Mouse (Mus musculus) stomach, postnatal 0 days (tissue): ENCODE results near the gene 1700123K08Rik. TPM values are rescaled to one million over a fixed set of nuclear protein-coding genes. Genes with fewer than 3 reads are reported as not detected.
A peak's percentile ranks its signal among the peaks of the same experiment; 100 is the strongest.
"Not testable (repeated sequence)": the region's sequence is repeated elsewhere in the genome, so short reads cannot be mapped to it uniquely, and the experiment has no call there.

Experiments
- ATAC-seq: fragments of 200-750 bp; cut with Nextera tagmentation; 2 replicates; pipeline ENCODE4 v1.8.0; 2017; ENCODE audit not compliant: low FRiP score, low TSS enrichment
- DNase-seq: peaks from one replicate; pipeline ENCODE4 v3.0.0-alpha.2; 2016; ENCODE audit warnings: low spot score
- H3K27ac ChIP-seq: fragments of 300-500 bp; sonication (generic); replicated peaks from 2 replicates; pipeline ENCODE4 v1.5.1; 2014; ENCODE audit warnings: mild to moderate bottlenecking, control low read depth
- H3K27me3 ChIP-seq: fragments of 300-500 bp; sonication (generic); 2 replicates; pipeline ENCODE4 v1.6.1; 2014; ENCODE audit warnings: low read length; ENCODE audit not compliant: control insufficient read depth, insufficient read depth
- H3K36me3 ChIP-seq: fragments of 300-500 bp; sonication (generic); 2 replicates; pipeline ENCODE4 v1.6.1; 2014; ENCODE audit warnings: low read length, mixed read lengths; ENCODE audit not compliant: control insufficient read depth, insufficient read depth
- H3K4me1 ChIP-seq: fragments of 300-500 bp; sonication (generic); replicated peaks from 2 replicates; pipeline ENCODE4 v1.6.1; 2014; ENCODE audit warnings: antibody characterized with exemption; ENCODE audit not compliant: control insufficient read depth, insufficient read depth
- H3K4me2 ChIP-seq: fragments of 300-500 bp; sonication (generic); replicated peaks from 2 replicates; pipeline ENCODE4 v1.6.1; 2014; ENCODE audit warnings: low read depth, mild to moderate bottlenecking, control low read depth, moderate library complexity
- H3K4me3 ChIP-seq: fragments of 300-500 bp; sonication (generic); 2 replicates; pipeline ENCODE4 v1.5.1; 2014; ENCODE audit warnings: low read depth, low read length, control low read depth
- H3K9ac ChIP-seq: fragments of 300-500 bp; sonication (generic); 2 replicates; pipeline ENCODE4 v1.6.1; 2014; ENCODE audit warnings: mild to moderate bottlenecking, low read length, control low read depth, mixed read lengths
- H3K9me3 ChIP-seq: fragments of 300-500 bp; sonication (generic); 2 replicates; pipeline ENCODE4 v1.6.1; 2016; ENCODE audit warnings: low read length; ENCODE audit not compliant: control insufficient read depth
- CTCF ChIP-seq: IDR thresholded peaks from 2 replicates; pipeline ENCODE4 v1.5.1; 2016; ENCODE audit warnings: antibody characterized with exemption, low read depth, mild to moderate bottlenecking, moderate library complexity
- EP300 ChIP-seq: optimal IDR thresholded peaks from 2 replicates; pipeline ENCODE3; 2016; ENCODE audit warnings: antibody characterized with exemption
- WGBS: fragments of 180-500 bp; shearing (Covaris S2); extraction: QIAGEN DNeasy Blood & Tissue Kit; methylation state at CpG from one replicate; pipeline ENCODE4 v1.1.7; 2014; 5-methylcytosine and 5-hydroxymethylcytosine counted together
- microRNA-seq: library from miRNA; unstranded; fragments of <30 nt; microRNA quantifications from one replicate; pipeline ENCODE4, GENCODE M21; 2016
- polyA plus RNA-seq: library from polyadenylated mRNA; unstranded; fragments of >200 nt; fragmentation: Nextera tagmentation; extraction: Ambion mirVana; gene quantifications from 2 replicates; pipeline ENCODE4 v1.2.1, GENCODE M21; 2015

The 1700123K08Rik gene
- not detected in 2 replicates for polyA plus RNA-seq

DNA sequence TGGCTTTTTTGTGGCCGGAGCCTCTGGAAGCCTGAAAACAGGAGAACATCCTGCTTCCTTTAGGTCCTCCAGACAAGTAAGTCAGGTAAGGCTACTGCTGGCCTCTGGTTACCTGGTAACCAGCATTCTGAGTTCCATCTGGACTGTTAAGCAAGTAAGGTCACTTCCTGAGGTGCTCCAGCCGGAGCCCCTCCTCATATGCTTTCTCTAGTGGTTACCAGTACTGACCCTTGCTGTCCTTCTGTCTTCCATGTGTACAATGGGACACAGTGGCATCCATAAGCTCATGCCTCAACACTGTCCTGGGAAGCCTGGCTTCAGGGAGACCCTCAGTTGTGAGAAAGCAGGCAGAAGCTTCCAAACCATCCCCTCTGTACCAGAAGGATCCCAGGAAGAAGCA, at the start of gene 1700123K08Rik:
TSS of gene 1700123K08Rik (minus strand) at position 101 of the 400 bp plus-strand sequence.
- H3K4me3 ChIP-seq, H3K27ac ChIP-seq, H3K4me1 ChIP-seq, H3K4me2 ChIP-seq, DNase-seq, H3K9me3 ChIP-seq, ATAC-seq, H3K36me3 ChIP-seq, H3K27me3 ChIP-seq, H3K9ac ChIP-seq: not testable (repeated sequence)
- 76% methylated on average over 2 of the region's 2 CpGs for WGBS

DNA sequence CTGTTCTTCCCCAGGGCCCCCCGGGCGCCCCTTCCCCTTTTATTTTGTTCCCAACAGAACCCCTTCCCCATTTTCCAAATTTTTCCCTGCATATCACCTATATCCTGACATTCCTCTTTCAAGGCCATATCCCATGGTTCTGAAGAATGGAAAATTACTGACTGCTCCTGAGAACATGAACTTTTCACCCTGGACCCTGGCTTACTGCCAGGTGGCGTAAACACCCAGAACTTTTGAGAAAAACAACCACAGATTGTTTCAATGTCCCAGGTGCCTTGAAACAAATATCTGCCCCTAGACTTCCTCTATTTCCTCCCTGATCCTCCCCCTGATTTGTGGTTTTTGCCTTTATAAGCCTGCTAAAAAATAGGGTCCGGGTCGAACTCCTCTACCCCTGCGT, 22.9 kb upstream of the 1700123K08Rik start:
- 78% methylated on average over 6 of the region's 6 CpGs for WGBS
- TF ChIP-seq EP300: no peak
- TF ChIP-seq CTCF: no peak
- no peak for DNase-seq

GRCm38 (mm10) chr5:138571623-138572022, 7.1 kb upstream of the 1700123K08Rik start:
- Histone ChIP-seq H3K4me3 (no peak overlapping the region), H3K9me3 (no peaks in the 10 kb centered on the region), H3K4me1 (no peaks in the 10 kb centered on the region), H3K9ac (no peak overlapping the region), H3K27me3 (no peaks in the 10 kb centered on the region), H3K4me2 (no peak overlapping the region), H3K27ac (no peak overlapping the region), H3K36me3 (no peaks in the 10 kb centered on the region)
- TF ChIP-seq CTCF (peak; percentile 38), EP300 (no peak)
- 54% methylated on average over 4 of the region's 4 CpGs for WGBS
- DNase-seq (no peak), ATAC-seq (no peak)

More for the DNA sequence above, 22.9 kb upstream of the 1700123K08Rik start:
- Histone ChIP-seq H3K4me2 (no peak overlapping the region), H3K27me3 (no peaks in the 10 kb centered on the region), H3K4me3 (no peak overlapping the region), H3K36me3 (no peaks in the 10 kb centered on the region), H3K9ac (no peak overlapping the region), H3K9me3 (no peaks in the 10 kb centered on the region), H3K27ac (no peak overlapping the region), H3K4me1 (no peaks in the 10 kb centered on the region)
- ATAC-seq: no peak

DNA sequence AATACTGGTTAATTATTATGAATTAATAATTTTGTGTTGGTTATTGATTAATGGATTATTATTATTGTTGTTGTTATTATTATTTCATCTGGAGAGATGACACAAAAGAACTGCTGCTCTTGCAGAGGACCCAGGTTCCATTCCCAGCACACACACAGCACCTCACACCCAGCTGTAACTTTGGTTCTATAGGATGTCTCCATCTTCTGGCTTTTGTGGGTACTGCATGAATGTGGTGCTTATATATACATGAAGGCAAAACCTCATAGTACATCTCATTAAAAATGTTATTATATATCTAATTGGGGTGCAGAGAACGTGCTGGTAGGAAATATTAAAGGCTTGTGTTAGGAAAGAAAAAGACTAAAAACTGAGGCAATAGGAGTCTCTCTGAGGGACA, 11.8 kb downstream of the 1700123K08Rik start:
- Histone ChIP-seq H3K36me3 (no peaks in the 10 kb centered on the region), H3K4me2 (no peak overlapping the region), H3K27me3 (no peaks in the 10 kb centered on the region), H3K4me3 (no peak overlapping the region), H3K4me1 (no peaks in the 10 kb centered on the region), H3K9ac (no peak overlapping the region), H3K9me3 (no peaks in the 10 kb centered on the region), H3K27ac (no peak overlapping the region)
- DNase-seq: no peak
- TF ChIP-seq EP300: no peak
- peak; percentile 55 for TF ChIP-seq CTCF
- WGBS: 57% methylated on average over 1 of the region's 1 CpGs
- no peak for ATAC-seq

DNA sequence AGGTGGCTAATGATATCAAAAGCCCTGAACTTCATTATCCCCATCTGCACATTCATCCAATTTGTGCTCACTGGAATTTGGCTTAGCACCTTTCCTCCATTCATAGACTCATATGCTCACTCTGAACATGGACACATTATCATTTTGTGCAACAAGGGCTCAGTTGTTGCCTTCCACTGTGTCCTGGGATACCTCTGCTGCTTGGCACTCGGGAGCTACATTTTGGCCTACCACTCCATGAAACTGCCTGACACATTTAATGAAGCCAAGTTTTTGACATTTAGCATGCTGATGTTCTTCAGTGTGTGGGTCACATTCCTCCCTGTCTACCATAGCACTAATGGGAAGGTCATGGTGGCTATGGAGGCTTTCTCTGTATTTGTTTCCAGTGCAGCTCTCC, 32.0 kb downstream of the 1700123K08Rik start:
- H3K36me3 ChIP-seq: no peaks in the 10 kb centered on the region
- H3K9me3 ChIP-seq: no peaks in the 10 kb centered on the region
- no peak overlapping the region for H3K4me2 ChIP-seq
- H3K27ac ChIP-seq: no peak overlapping the region
- ATAC-seq: no peak
- WGBS: 75% methylated on average over 1 of the region's 1 CpGs
- DNase-seq: no peak
- TF ChIP-seq CTCF (no peak), EP300 (no peak)
- no peak overlapping the region for H3K4me3 ChIP-seq
- no peak overlapping the region for H3K9ac ChIP-seq
- no peaks in the 10 kb centered on the region for H3K27me3 ChIP-seq
- no peaks in the 10 kb centered on the region for H3K4me1 ChIP-seq

Small RNA genes lying within 50 kb of the gene (microRNA-seq; reads per million reads assigned to microRNA genes)
- not detected for gene Gm24082

Other genes with a start within 250 kb of the 1700123K08Rik start
- gene Pvrig, start 222.8 kb downstream of the 1700123K08Rik start, polyA plus RNA-seq: 0.15 TPM in 1 of 2 replicates, not detected in the other
- 9.1 and 10.5 TPM in 2 replicates for gene Zfp157, start 123.2 kb downstream of the 1700123K08Rik start, polyA plus RNA-seq
- gene Zfp68, start 55.0 kb upstream of the 1700123K08Rik start, polyA plus RNA-seq: 33.7 and 38.3 TPM in 2 replicates
- 4.9 and 5.2 TPM in 2 replicates for gene A430033K04Rik, start 58.1 kb upstream of the 1700123K08Rik start, polyA plus RNA-seq
- 5.5 and 6.1 TPM in 2 replicates for gene Fam20c, start 189.8 kb upstream of the 1700123K08Rik start, polyA plus RNA-seq